Mouse (Mus musculus) testis, adult 2 months (tissue): ENCODE results near the gene Entpd1.

Experiments
- CTCF ChIP-seq: fragments of 200-500 bp; IDR thresholded peaks from 2 replicates; pipeline ENCODE4 v1.5.1; 2012; ENCODE audit warnings: low read depth, mild to moderate bottlenecking, inconsistent platforms, low read length, moderate library complexity; ENCODE audit not compliant: control insufficient read depth, insufficient read depth, insufficient replicate concordance
- POLR2A ChIP-seq: fragments of 200-500 bp; IDR thresholded peaks from 2 replicates; pipeline ENCODE4 v1.6.1; 2012; ENCODE audit warnings: low read depth, mild to moderate bottlenecking, inconsistent platforms, low read length, moderate library complexity; ENCODE audit not compliant: control insufficient read depth

DNA sequence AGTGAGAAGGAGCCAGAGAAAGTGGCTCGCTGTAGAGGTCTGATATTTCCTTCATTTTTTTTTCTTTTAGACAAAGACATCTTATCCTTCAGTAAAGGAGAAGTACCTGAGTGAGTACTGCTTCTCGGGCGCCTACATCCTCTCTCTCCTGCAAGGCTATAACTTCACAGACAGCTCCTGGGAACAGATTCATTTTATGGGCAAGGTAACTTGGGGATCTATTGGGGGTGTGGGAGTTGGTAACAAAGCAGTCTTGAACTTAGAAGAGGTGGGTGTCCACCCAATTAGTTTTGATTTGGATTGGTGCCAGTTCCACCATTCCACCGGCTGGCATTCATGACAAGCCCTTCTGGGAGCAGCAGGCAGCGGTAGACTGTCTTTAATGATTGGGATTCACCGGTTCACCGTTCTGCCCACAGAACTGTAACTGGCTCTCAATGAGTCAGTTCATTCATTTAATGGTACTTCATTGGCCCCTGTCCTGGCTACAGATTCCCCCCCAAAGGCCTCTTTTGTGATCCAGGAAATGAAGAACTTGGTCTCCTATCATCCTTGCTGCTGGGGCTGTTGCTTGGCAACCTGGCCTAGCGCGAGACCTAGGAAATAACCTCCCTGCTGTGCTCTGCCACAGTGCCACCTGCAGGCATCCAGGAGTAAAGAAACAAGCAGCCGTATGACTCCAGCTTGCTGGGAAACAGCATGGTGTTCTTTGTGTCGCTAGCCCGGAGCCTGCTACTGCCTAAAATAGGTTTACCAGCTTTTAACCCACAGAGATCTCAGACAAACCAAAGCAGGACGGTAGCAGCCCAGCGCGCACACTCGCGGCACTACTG, 124.7 kb downstream of the Entpd1 start:
- TF ChIP-seq CTCF: peak; percentile 77; the same call in 1 of the 2 replicates
- peak; percentile 53; the same call in 1 of the 2 replicates for TF ChIP-seq POLR2A
